Mouse (Mus musculus) embryonic facial prominence, embryonic 11.5 days (tissue): Measurements from ENCODE around the gene Pdhx. TPM values are rescaled to one million over a fixed set of nuclear protein-coding genes. Genes with fewer than 3 reads are reported as not detected.

Experiments
- ATAC-seq: fragments of 200-750 bp; cut with Nextera tagmentation; replicated peaks from 2 replicates; pipeline ENCODE4 v1.8.0; 2017; ENCODE audit warnings: low read depth; ENCODE audit not compliant: insufficient number of reproducible peaks, low FRiP score, low TSS enrichment
- DNase-seq: peaks from one replicate; pipeline ENCODE4 v3.0.0-alpha.2; 2015; ENCODE audit warnings: low spot score
- H3K27ac ChIP-seq: fragments of 300-500 bp; sonication (generic); replicated peaks from 2 replicates; pipeline ENCODE4 v1.5.1; 2014; ENCODE audit warnings: mild to moderate bottlenecking, low read depth, low read length, control low read depth
- H3K27me3 ChIP-seq: fragments of 300-500 bp; sonication (generic); 2 replicates; pipeline ENCODE4 v1.6.1; 2014; ENCODE audit warnings: mild to moderate bottlenecking, low read length, moderate library complexity, mixed read lengths; ENCODE audit not compliant: control insufficient read depth, insufficient read depth
- H3K36me3 ChIP-seq: fragments of 300-500 bp; sonication (generic); replicated peaks from 2 replicates; pipeline ENCODE4 v1.6.1; 2014; ENCODE audit warnings: low read depth, mild to moderate bottlenecking, low read length, moderate library complexity, mixed read lengths; ENCODE audit not compliant: control insufficient read depth, insufficient read depth
- H3K4me1 ChIP-seq: fragments of 300-500 bp; sonication (generic); 2 replicates; pipeline ENCODE4 v1.6.1; 2014; ENCODE audit warnings: low read length, mixed read lengths; ENCODE audit not compliant: control insufficient read depth, insufficient read depth
- H3K4me2 ChIP-seq: fragments of 300-500 bp; sonication (generic); 2 replicates; pipeline ENCODE4 v1.6.1; 2014; ENCODE audit warnings: low read depth, mild to moderate bottlenecking, control low read depth, low read length, moderate library complexity
- H3K4me3 ChIP-seq: fragments of 300-500 bp; sonication (generic); 2 replicates; pipeline ENCODE4 v1.5.1; 2014; ENCODE audit warnings: low read depth, low read length, control low read depth
- H3K9ac ChIP-seq: fragments of 300-500 bp; sonication (generic); replicated peaks from 2 replicates; pipeline ENCODE4 v1.6.1; 2014; ENCODE audit warnings: mild to moderate bottlenecking, control low read depth, low read length
- H3K9me3 ChIP-seq: fragments of 300-500 bp; sonication (generic); replicated peaks from 2 replicates; pipeline ENCODE4 v1.6.1; 2016; ENCODE audit warnings: mild to moderate bottlenecking, low read length, inconsistent platforms, mixed read lengths; ENCODE audit not compliant: control insufficient read depth
- WGBS: fragments of 180-500 bp; shearing (Covaris S2); extraction: QIAGEN DNeasy Blood & Tissue Kit; methylation state at CpG from one replicate; pipeline ENCODE4 v1.1.7; 2014; 5-methylcytosine and 5-hydroxymethylcytosine counted together
- polyA plus RNA-seq: library from polyadenylated mRNA; unstranded; fragments of >200 nt; fragmentation: Nextera tagmentation; extraction: Ambion mirVana; gene quantifications from 2 replicates; pipeline ENCODE4 v1.2.1, GENCODE M21; 2014

Pdhx gene
- polyA plus RNA-seq, 1 experiment from 2014 or later, result 52.1 TPM

DNA sequence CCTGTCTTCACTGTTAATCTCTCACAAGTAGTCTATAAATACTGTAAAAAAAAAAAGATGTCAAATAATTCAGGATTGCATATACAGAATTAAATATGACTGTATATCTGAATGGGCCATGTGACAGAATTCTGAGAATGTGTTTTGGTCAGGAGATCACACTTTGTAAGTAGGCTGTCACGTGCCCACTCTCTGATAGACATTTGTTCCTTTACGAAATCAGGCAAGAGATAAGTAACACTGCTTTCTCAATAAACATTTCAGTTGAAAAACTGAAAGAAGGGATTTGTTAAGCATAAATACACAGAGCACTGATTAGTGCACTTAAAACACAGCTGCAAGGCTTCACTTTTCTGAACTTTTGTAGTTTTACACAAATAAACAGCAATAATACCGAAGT is 2.7 kb downstream of the Pdhx start:
- WGBS, result 73% methylated on average over 3 of the region's 3 CpGs
- H3K4me3 ChIP-seq, result no peak overlapping the region
- H3K4me1 ChIP-seq, result no peaks in the 10 kb centered on the region
- ATAC-seq, result no peak
- no peaks in the 10 kb centered on the region for H3K27me3 ChIP-seq
- no peak overlapping the region for H3K27ac ChIP-seq
- H3K4me2 ChIP-seq, result no peak overlapping the region
- no peak for DNase-seq
- no peaks in the 10 kb centered on the region for H3K9me3 ChIP-seq
- no peak overlapping the region for H3K9ac ChIP-seq
- no peaks in the 10 kb centered on the region for H3K36me3 ChIP-seq

DNA sequence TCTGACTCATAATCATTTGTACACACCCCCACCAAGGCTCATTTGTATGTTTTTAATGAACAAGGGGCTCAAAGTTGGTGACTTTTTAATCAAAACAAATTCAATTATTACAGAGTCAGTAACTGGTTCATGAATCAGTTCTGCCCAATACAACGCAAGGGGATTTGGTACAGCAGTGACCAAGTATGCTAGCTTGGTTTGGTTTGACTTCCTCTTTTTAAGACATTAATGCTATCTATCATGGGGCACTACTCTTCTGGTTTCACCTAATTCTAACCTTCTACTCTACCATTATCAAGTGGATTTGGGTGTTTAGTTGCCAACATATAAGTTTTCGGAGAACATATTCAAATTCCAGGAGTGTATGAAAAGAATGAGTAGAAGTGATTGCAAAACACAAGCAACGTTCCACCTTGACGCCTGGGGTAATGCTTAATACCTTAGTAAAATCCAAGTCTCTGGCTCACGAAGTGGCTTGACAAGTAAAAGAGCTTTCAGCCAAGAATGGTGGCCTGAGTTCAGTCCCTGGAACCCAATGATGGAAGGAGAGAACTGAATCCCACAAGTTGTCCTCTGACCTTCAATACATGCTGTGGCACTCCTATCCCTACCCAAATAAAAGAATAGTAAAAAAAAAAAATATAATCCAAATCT is 3.4 kb downstream of the Pdhx start:
- no peaks in the 10 kb centered on the region for H3K4me1 ChIP-seq
- no peak overlapping the region for H3K4me2 ChIP-seq
- ATAC-seq (no peak), DNase-seq (no peak)
- H3K27ac ChIP-seq, result no peak overlapping the region
- H3K9me3 ChIP-seq, result no peaks in the 10 kb centered on the region
- WGBS, result 93% methylated on average over 5 of the region's 5 CpGs
- H3K4me3 ChIP-seq, result no peak overlapping the region
- H3K36me3 ChIP-seq, result no peaks in the 10 kb centered on the region
- H3K27me3 ChIP-seq, result no peaks in the 10 kb centered on the region
- H3K9ac ChIP-seq, result no peak overlapping the region

DNA sequence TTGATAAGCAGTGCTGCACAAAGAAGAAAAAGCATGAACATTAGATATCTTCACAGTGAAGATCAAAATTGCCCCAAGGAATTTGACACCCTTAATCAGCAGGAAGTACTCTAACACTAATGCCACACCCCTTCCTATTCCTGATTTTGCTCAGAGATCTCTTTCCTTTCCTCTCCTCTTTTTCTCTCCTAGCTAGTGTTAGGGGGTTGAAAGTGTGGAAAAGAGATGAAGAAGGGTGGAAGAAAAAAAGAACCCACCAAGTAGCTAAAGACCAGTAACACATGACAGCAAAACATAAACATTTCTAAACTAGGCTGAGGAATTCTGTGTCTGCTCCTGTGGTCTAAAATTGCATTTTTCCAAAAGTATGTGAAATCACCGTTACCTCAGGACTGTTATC is 4.7 kb downstream of the Pdhx start:
- no peak overlapping the region for H3K9ac ChIP-seq
- H3K27ac ChIP-seq, result no peak overlapping the region
- H3K27me3 ChIP-seq, result no peaks in the 10 kb centered on the region
- WGBS, result 77% methylated on average over 1 of the region's 1 CpGs
- H3K9me3 ChIP-seq, result no peaks in the 10 kb centered on the region
- H3K4me1 ChIP-seq, result no peaks in the 10 kb centered on the region
- no peaks in the 10 kb centered on the region for H3K36me3 ChIP-seq
- no peak for DNase-seq
- ATAC-seq, result no peak
- no peak overlapping the region for H3K4me2 ChIP-seq
- no peak overlapping the region for H3K4me3 ChIP-seq

DNA sequence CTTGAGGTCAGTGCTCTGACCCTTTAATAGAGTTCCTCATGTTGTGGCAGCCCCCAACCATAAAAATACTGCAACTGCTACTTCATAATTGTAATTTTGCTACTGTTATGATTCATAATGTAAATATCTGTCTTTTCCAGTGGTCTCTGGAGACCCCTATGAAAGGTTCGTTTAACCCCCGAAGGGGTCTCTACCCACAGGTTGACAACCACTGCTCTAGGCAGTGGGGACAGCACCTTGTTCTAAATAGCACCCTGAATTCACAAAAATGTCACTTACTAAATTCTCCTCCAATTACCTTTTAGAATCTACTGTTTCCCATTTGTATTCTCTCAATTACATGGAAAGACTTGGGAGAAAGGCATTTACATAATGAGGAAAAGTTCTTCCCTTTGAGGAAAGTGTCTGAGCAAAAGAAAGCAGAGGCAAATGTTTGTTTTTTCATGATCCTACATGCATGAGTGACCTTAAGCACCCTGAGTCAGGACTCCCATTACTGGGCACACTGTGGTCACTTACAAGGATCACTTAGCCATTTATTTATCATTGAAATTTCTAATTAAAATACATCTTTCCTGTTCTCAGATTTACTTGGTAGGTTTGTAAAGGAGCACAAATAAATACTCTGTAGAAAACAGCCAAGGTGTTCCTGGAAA is 5.6 kb downstream of the Pdhx start:
- no peaks in the 10 kb centered on the region for H3K9me3 ChIP-seq
- H3K4me1 ChIP-seq, result no peaks in the 10 kb centered on the region
- WGBS, result 85% methylated on average over 2 of the region's 2 CpGs
- H3K4me2 ChIP-seq, result no peak overlapping the region
- H3K27me3 ChIP-seq, result no peaks in the 10 kb centered on the region
- DNase-seq (no peak), ATAC-seq (no peak)
- H3K27ac ChIP-seq, result no peak overlapping the region
- no peaks in the 10 kb centered on the region for H3K36me3 ChIP-seq
- H3K4me3 ChIP-seq, result no peak overlapping the region
- no peak overlapping the region for H3K9ac ChIP-seq

DNA sequence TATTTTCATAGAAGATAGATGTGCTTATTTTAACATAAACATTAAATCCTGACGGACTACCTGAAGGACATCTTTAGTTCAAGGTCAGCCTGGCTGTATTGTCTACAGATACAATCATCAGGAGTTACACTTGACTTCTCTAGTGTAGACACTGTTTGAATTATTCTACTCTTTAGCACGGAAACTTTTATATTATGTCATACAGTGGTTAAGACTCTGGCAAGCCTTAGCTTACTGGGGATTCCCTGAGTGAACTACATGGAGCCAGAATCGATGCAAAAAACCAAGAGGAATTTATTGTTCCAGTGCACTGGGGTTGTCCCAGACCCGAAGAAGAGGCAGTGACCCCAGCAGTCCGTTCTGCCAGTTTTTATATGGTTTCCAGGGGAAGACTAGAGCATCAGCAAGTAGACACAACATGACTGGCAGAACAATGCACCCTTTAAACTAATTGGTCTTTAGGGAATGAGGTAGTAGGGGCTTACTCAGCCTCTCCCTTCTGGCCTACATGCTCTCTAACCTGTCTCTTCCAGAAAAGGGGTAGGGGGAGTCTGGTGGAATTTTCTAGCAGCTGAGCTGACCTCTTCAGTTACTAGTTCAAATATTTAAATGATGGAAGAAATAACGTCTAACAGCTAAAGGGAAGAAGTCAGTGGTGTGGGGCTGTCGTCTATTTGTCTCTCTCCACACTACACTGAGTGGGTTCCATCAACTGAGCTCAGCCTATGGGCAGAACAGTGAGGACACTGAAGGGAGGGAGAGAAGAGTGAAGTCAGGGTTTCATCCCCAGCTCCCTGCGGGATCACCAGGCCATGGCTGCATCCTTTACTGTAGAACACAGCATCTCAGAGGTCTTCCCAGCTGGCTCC is 6.4 kb downstream of the Pdhx start:
- no peaks in the 10 kb centered on the region for H3K4me1 ChIP-seq
- WGBS, result 84% methylated on average over 8 of the region's 8 CpGs
- H3K27ac ChIP-seq, result no peak overlapping the region
- ATAC-seq (no peak), DNase-seq (no peak)
- no peak overlapping the region for H3K4me2 ChIP-seq
- no peaks in the 10 kb centered on the region for H3K36me3 ChIP-seq
- no peaks in the 10 kb centered on the region for H3K9me3 ChIP-seq
- H3K4me3 ChIP-seq, result no peak overlapping the region
- H3K27me3 ChIP-seq, result no peaks in the 10 kb centered on the region
- no peak overlapping the region for H3K9ac ChIP-seq

DNA sequence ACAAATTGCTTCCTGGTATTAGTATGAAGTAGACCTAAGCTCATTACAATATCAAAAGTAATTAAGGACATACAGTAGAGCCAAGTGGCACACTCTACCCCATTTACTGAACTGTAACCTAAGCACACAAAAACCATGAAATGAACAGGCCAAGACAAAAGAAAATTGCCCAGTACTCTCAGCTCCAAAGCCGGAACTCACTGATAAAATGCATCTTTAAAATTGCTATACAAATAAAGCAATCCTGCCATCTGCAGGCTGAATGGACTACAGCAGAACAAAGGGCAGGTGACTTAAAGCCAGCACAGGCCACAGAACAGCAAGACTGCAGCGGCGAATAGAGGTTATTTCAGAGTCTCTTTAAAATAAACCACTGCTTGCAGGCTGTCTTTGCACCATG is 10.4 kb downstream of the Pdhx start:
- Histone ChIP-seq H3K36me3 (no peaks in the 10 kb centered on the region), H3K9ac (no peak overlapping the region), H3K4me3 (no peak overlapping the region), H3K4me2 (no peak overlapping the region), H3K27me3 (no peaks in the 10 kb centered on the region), H3K4me1 (no peaks in the 10 kb centered on the region), H3K9me3 (no peaks in the 10 kb centered on the region), H3K27ac (no peak overlapping the region)
- no peak for ATAC-seq
- peak; percentile 66 for DNase-seq
- WGBS, result 40% methylated on average over 3 of the region's 3 CpGs

DNA sequence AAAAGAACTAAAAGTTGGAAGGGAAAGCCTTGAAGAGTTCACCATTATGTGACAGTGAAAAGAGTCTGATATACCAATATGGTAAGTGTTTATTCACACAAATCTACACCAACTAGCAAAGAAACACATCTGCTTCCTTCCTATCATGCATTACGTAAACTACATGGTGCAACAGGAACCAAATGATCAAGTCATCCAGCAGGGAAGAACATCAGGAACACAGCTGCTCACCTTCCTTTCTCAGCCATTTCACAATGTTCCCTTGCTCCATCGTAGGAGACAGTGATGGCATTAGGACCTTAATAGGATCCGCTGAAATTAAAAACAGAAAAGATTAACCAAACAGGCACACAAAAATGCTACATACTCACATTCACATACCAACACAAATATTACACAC is 15.0 kb downstream of the Pdhx start:
- no peaks in the 10 kb centered on the region for H3K36me3 ChIP-seq
- no peak overlapping the region for H3K9ac ChIP-seq
- H3K27ac ChIP-seq, result no peak overlapping the region
- H3K9me3 ChIP-seq, result no peaks in the 10 kb centered on the region
- ATAC-seq, result no peak
- DNase-seq, result no peak
- no peaks in the 10 kb centered on the region for H3K27me3 ChIP-seq
- 84% methylated on average over 3 of the region's 3 CpGs for WGBS
- H3K4me1 ChIP-seq, result no peaks in the 10 kb centered on the region
- no peak overlapping the region for H3K4me3 ChIP-seq
- H3K4me2 ChIP-seq, result no peak overlapping the region

DNA sequence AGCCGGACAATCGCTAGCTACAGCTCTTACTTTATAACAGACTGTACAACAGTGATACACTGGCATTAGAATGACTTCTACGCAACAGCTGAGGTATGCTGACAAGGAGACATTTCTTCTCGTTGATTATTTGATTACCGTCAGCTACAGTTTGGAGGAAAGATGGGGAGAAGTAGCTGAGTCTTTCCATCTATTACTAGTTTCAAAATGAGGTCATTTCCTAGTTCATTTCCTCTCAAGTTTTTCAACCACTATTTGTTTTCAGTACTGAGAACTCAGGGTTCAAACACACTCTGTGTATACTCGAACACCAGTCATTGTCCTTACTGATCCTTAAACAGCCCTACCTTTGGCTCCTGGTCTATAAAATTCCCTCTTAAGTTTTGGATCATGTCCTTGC is 17.5 kb downstream of the Pdhx start:
- H3K4me1 ChIP-seq, result no peaks in the 10 kb centered on the region
- no peak overlapping the region for H3K4me3 ChIP-seq
- 89% methylated on average over 6 of the region's 6 CpGs for WGBS
- no peak overlapping the region for H3K4me2 ChIP-seq
- DNase-seq (no peak), ATAC-seq (no peak)
- H3K27me3 ChIP-seq, result no peaks in the 10 kb centered on the region
- no peaks in the 10 kb centered on the region for H3K36me3 ChIP-seq
- no peak overlapping the region for H3K27ac ChIP-seq
- H3K9ac ChIP-seq, result no peak overlapping the region
- H3K9me3 ChIP-seq, result no peaks in the 10 kb centered on the region
